Mouse (Mus musculus) heart, embryonic 14.5 days (tissue): ENCODE results near the gene Myh2. TPM values are rescaled to one million over a fixed set of nuclear protein-coding genes. Genes with fewer than 3 reads are reported as not detected.

Experiments used
- ATAC-seq: fragments of 200-750 bp; cut with Nextera tagmentation; 2 replicates; pipeline ENCODE4 v1.8.0; 2017; ENCODE audit warnings: low read depth, moderate TSS enrichment; ENCODE audit not compliant: insufficient number of reproducible peaks, insufficient read depth, low FRiP score
- H3K27ac ChIP-seq, 2 experiments: fragments of 200-500 bp in 1 of 2; fragments of 300-500 bp in 1 of 2; sonication (generic) in 1 of 2; replicated peaks in 1 of 2; 2 replicates each; pipeline ENCODE4 v1.5.1; 2012 to 2014; ENCODE audit warnings: low read depth in 2 of 2, low read length in 2 of 2, control low read depth in 1 of 2, mild to moderate bottlenecking in 1 of 2, mixed read lengths in 1 of 2; ENCODE audit not compliant: control insufficient read depth in 1 of 2, insufficient read depth in 1 of 2
- H3K27me3 ChIP-seq: fragments of 300-500 bp; sonication (generic); 2 replicates; pipeline ENCODE4 v1.6.1; 2014; ENCODE audit warnings: mild to moderate bottlenecking, low read length, control low read depth; ENCODE audit not compliant: control insufficient read depth, insufficient read depth
- H3K36me3 ChIP-seq: fragments of 300-500 bp; sonication (generic); 2 replicates; pipeline ENCODE4 v1.6.1; 2014; ENCODE audit warnings: mild to moderate bottlenecking, control low read depth, low read length, mixed read lengths; ENCODE audit not compliant: control insufficient read depth, insufficient read depth
- H3K4me1 ChIP-seq, 2 experiments: fragments of 200-500 bp in 1 of 2; fragments of 300-500 bp in 1 of 2; sonication (generic) in 1 of 2; 2 replicates each; pipeline ENCODE4 v1.6.1; 2012 to 2014; ENCODE audit warnings: low read length in 2 of 2, control low read depth in 1 of 2, mixed read lengths in 1 of 2; ENCODE audit not compliant: control insufficient read depth in 2 of 2, insufficient read depth in 2 of 2
- H3K4me2 ChIP-seq: fragments of 300-500 bp; sonication (generic); 2 replicates; pipeline ENCODE4 v1.6.1; 2014; ENCODE audit warnings: mild to moderate bottlenecking, low read length
- H3K4me3 ChIP-seq, 2 experiments: fragments of 200-500 bp in 1 of 2; fragments of 300-500 bp in 1 of 2; sonication (generic) in 1 of 2; 2 replicates each; pipeline ENCODE4 v1.5.1; 2012 to 2014; ENCODE audit warnings: low read length in 2 of 2, mild to moderate bottlenecking in 2 of 2, control low read depth in 1 of 2, low read depth in 1 of 2, moderate library complexity in 1 of 2; ENCODE audit not compliant: control insufficient read depth in 1 of 2, insufficient read depth in 1 of 2
- H3K9ac ChIP-seq: fragments of 300-500 bp; sonication (generic); 2 replicates; pipeline ENCODE4 v1.6.1; 2014; ENCODE audit warnings: mild to moderate bottlenecking, low read length
- H3K9me3 ChIP-seq: fragments of 300-500 bp; sonication (generic); 2 replicates; pipeline ENCODE4 v1.6.1; 2016; ENCODE audit warnings: low read length, control low read depth; ENCODE audit not compliant: control insufficient read depth
- WGBS: fragments of 180-500 bp; shearing (Covaris S2); extraction: QIAGEN DNeasy Blood & Tissue Kit; methylation state at CpG from one replicate; pipeline ENCODE4 v1.1.7; 2014; 5-methylcytosine and 5-hydroxymethylcytosine counted together
- polyA plus RNA-seq: library from polyadenylated mRNA; unstranded; fragments of >200 nt; fragmentation: Nextera tagmentation; extraction: Ambion mirVana; gene quantifications from 2 replicates; pipeline ENCODE4 v1.2.1, GENCODE M21; 2014

Myh2 gene
- polyA plus RNA-seq, 1 experiment from 2014 or later, result not detected

DNA sequence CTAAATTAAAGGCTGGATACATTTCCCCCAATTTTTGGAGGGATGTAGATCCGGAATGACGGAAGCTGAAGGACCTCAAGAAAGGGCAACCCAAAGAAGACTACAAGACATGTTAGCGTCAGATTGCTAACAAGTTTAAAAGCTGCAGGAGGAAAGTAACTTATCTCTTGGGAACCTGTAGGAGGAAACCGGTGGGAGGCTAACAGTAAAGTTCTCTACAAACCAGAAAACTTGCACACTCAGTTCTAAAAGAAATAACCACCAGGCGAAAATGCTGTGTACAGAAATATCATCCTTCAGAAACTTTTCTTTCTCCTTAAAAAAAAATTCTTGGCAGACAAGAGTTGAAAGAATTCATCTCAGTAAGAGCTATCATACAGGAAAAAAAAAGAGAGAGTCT, 58.3 kb downstream of the Myh2 start:
- 68% methylated on average over 5 of the region's 5 CpGs for WGBS
- H3K9me3 ChIP-seq, result no peaks in the 10 kb centered on the region
- no peaks in the 10 kb centered on the region for H3K36me3 ChIP-seq
- H3K4me1 ChIP-seq, result no peaks in the 10 kb centered on the region; a peak in 1 of 4 replicates
- no peaks in the 10 kb centered on the region for H3K27me3 ChIP-seq
- H3K4me3 ChIP-seq, result no peak overlapping the region
- H3K9ac ChIP-seq, result no peak overlapping the region
- H3K4me2 ChIP-seq, result no peak overlapping the region
- H3K27ac ChIP-seq, result no peak overlapping the region
- ATAC-seq, result no peak

DNA sequence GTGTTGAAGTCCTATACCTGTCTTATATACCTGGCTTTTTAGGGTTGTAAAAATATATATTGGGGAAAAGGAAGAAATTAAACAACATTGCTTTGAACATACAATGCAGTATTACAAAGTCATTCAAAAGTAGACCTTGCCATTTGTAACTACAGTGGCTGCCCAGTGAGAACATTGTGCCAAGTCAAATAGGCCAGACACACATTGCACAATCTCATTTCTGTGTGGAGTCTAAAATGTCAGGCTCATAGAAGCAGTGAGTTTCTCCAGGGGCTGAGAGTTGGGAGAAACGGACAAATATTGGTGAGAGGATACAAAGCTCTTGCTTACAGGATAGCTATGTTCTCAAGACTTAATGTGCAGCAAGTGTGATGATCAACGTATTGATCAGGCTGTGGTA, 59.1 kb downstream of the Myh2 start:
- Histone ChIP-seq H3K9me3 (no peaks in the 10 kb centered on the region), H3K9ac (no peak overlapping the region), H3K4me1 (no peaks in the 10 kb centered on the region; a peak in 1 of 4 replicates), H3K27ac (no peak overlapping the region), H3K4me2 (no peak overlapping the region), H3K4me3 (no peak overlapping the region), H3K27me3 (no peaks in the 10 kb centered on the region), H3K36me3 (no peaks in the 10 kb centered on the region)
- no peak for ATAC-seq
- 55% methylated on average over 2 of the region's 2 CpGs for WGBS

- Histone ChIP-seq H3K27ac (no peak overlapping the region), H3K9me3 (no peaks in the 10 kb centered on the region), H3K27me3 (no peaks in the 10 kb centered on the region), H3K36me3 (no peaks in the 10 kb centered on the region), H3K4me2 (no peak overlapping the region), H3K4me1 (no peaks in the 10 kb centered on the region), H3K4me3 (no peak overlapping the region), H3K9ac (no peak overlapping the region)
- ATAC-seq, result no peak
- 54% methylated on average over 5 of the region's 5 CpGs for WGBS
These were observed 65.0 kb downstream of the Myh2 start for GRCm38 (mm10) chr11:67235639-67236358.

DNA sequence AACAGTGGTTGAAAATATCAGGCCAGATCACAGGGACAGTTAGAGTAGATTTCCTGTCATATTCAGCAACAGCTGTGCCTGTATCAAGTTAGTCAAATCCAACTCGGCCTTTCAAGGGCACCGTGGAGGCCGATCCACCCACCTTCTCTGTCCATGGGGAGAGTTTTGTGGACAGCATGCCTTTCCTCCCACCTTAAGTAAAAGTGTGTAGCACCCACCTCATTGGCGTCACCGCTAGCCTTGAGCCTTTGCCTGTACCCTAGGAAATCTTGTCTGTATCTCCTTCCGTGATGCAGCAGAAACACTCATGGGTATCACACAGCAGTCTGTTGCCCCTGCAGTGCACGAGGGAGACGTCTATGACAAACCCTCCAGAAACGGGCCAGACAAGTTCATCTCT, 66.0 kb downstream of the Myh2 start:
- Histone ChIP-seq H3K27ac (no peak overlapping the region), H3K4me1 (no peaks in the 10 kb centered on the region), H3K4me3 (no peak overlapping the region), H3K9me3 (no peaks in the 10 kb centered on the region), H3K36me3 (no peaks in the 10 kb centered on the region), H3K9ac (no peak overlapping the region), H3K27me3 (no peaks in the 10 kb centered on the region), H3K4me2 (no peak overlapping the region)
- ATAC-seq, result no peak
- WGBS, result 81% methylated on average over 9 of the region's 9 CpGs

- H3K9me3 ChIP-seq, result no peaks in the 10 kb centered on the region
- ATAC-seq, result no peak
- H3K36me3 ChIP-seq, result no peaks in the 10 kb centered on the region
- H3K27me3 ChIP-seq, result no peaks in the 10 kb centered on the region
- no peak within 1 kb of the TSS for H3K4me2 ChIP-seq
- WGBS, result 78% methylated on average over 5 of the region's 5 CpGs
- no peak within 1 kb of the TSS for H3K27ac ChIP-seq
- H3K4me1 ChIP-seq, result no peaks in the 10 kb centered on the region
- no peak within 1 kb of the TSS for H3K4me3 ChIP-seq
- no peak within 1 kb of the TSS for H3K9ac ChIP-seq
These were observed 66.8 kb downstream of the Myh2 start, which contains the start of gene Myh4 for GRCm38 (mm10) chr11:67237481-67238079. Gene Myh4, plus strand, starts transcription at chr11:67238029.

DNA sequence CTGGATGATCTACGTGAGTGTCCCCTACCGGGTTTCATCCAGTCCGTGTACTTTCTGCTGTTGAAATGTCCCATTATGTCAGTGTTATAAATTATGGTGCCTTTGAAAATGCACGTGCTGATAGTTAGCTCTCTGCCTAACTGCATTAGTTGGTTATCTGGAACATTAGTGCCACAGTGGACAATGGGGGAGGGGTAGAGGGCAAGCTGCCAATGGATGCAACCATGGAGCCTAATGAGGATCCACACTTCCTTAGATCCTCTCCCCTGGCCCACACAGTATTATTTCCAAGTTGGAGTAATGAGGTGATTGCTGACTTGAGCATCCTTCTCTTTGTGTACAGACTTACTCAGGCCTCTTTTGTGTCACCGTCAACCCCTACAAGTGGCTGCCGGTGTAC, 70.2 kb downstream of the Myh2 start:
- Histone ChIP-seq H3K36me3 (no peaks in the 10 kb centered on the region), H3K9me3 (no peaks in the 10 kb centered on the region), H3K27me3 (no peaks in the 10 kb centered on the region), H3K9ac (no peak overlapping the region), H3K4me1 (no peaks in the 10 kb centered on the region), H3K4me2 (no peak overlapping the region), H3K4me3 (no peak overlapping the region), H3K27ac (no peak overlapping the region)
- WGBS, result 80% methylated on average over 6 of the region's 6 CpGs
- ATAC-seq, result no peak
